Mouse (Mus musculus): ENCODE measurements around the gene Dab2ip. TPM values are rescaled to one million over a fixed set of nuclear protein-coding genes. Genes with fewer than 3 reads are reported as not detected.

Dab2ip gene
- total and polyA plus RNA-seq, 3 experiments, result 4.9 to 15.6 (median 7.8) TPM

DNA sequence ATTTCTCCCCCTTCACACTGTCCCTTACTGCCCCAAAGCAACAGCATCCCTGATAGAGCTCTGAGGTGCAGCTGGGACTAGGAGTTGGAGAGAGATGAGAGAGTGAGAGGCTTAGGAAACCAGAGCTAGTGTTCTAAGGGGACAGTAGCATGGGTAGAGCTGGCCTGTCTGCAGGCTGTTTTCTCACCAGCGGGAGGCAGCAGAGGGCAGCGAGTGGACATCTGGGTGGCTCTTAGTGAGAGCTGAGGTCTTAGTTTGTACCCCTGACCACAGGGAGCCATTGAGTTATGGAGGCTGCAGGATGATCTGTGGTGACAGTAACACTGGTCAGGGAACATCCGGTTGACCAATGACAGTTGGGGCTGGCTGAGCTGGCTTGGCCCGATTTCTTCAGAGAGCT is 91.6 kb downstream of the Dab2ip start:
- Histone ChIP-seq H3K4me3 (replicated peaks in 1 of 3; ENCODE audit: low read depth in 2 of 3, low read length in 2 of 3, poor library complexity in 1 of 3) (no peak overlapping the region), H3K27ac (ENCODE audit: insufficient read depth, low read depth) (no peak overlapping the region), H3K4me2 (ENCODE audit: insufficient read depth, low read depth, poor library complexity, severe bottlenecking) (no peak overlapping the region), H3K4me1 (ENCODE audit: control insufficient read depth in 1 of 2, insufficient read depth in 2 of 2) (peaks cover 8 to 33% of the 10 kb centered on the region in 2 experiments), H3K79me2 (replicated peaks; ENCODE audit: control insufficient read depth, extremely low read depth, insufficient read depth, poor library complexity, severe bottlenecking) (no peaks in the 10 kb centered on the region), H3K36me3 (replicated peaks in 1 of 2; ENCODE audit: control insufficient read depth in 1 of 2, insufficient read depth in 1 of 2, low read length in 1 of 2) (peaks cover 2 to 20% of the 10 kb centered on the region in 2 experiments), H3K9me3 (replicated peaks; ENCODE audit: low read length) (no peaks in the 10 kb centered on the region), H3K27me3 (replicated peaks) (no peaks in the 10 kb centered on the region), H3K9ac (ENCODE audit: insufficient read depth, low read depth) (no peak overlapping the region)
- dilution Hi-C loops (cut with MboI; ENCODE audit: extremely low pct_ligation_motif_present, extremely low pct_unique_long_range_greater_than_20kb, low sequenced_read_pairs), result no loop called here
- in situ Hi-C loops (cut with MboI; ENCODE audit: low pct_ligation_motif_present, low pct_unique_long_range_greater_than_20kb, low sequenced_read_pairs), result loop anchor here (5.0 kb wide), 3 partner anchors 83 to 258 kb away; no protein-coding TSS in a partner anchor
- DNase-seq (ENCODE audit: extremely low read depth), result peak; percentile 62
- TF ChIP-seq CTCF (conservative IDR thresholded peaks at IDR 0.05 in 1 of 2, IDR thresholded peaks at IDR 0.05 in 1 of 2; ENCODE audit: low read depth in 2 of 2, low read length in 2 of 2), result peak; percentile 68 to 97
- 0 out of 2 replicates have a peak, but pooled peaks have one; percentile 23 for TF ChIP-seq SIN3A (IDR thresholded peaks at IDR 0.05; ENCODE audit: low read length)
- TF ChIP-seq TBP (conservative IDR thresholded peaks at IDR 0.05; ENCODE audit: low read depth, low read length), result no peak
- no peak for TF ChIP-seq IRF4 (IDR thresholded peaks at IDR 0.05; ENCODE audit: low read depth, low read length)
- peak; percentile 99 for TF ChIP-seq SMC3 (IDR thresholded peaks at IDR 0.05; ENCODE audit: low read depth, low read length)
- peak; percentile 49; the same call in 1 of the 2 replicates for TF ChIP-seq NELFE (IDR thresholded peaks at IDR 0.05; ENCODE audit: low read depth, low read length)
- TF ChIP-seq RAD21 (IDR thresholded peaks at IDR 0.05; ENCODE audit: low read depth, low read length), result peak; percentile 98
- TF ChIP-seq MEF2A (IDR thresholded peaks at IDR 0.05; ENCODE audit: borderline replicate concordance, low read depth, low read length), result peak; percentile 47; the same call in 1 of the 2 replicates
- TF ChIP-seq TCF12 (IDR thresholded peaks at IDR 0.05; ENCODE audit: low read depth, low read length), result 0 out of 2 replicates have a peak, but pooled peaks have one; percentile 29
- TF ChIP-seq ZMIZ1 (IDR thresholded peaks at IDR 0.05; ENCODE audit: low read depth, low read length), result no peak
- TF ChIP-seq MYC (IDR thresholded peaks at IDR 0.05; ENCODE audit: low read depth, low read length), result peak; percentile 46; the same call in 1 of the 2 replicates
- TF ChIP-seq ZC3H11A (IDR thresholded peaks at IDR 0.05; ENCODE audit: low read depth, low read length), result peak; percentile 98
- TF ChIP-seq ETS1 (conservative IDR thresholded peaks at IDR 0.05; ENCODE audit: low read depth, low read length), result no peak
- no peak for TF ChIP-seq EP300 (IDR thresholded peaks at IDR 0.05; ENCODE audit: low read length)
- no peak for TF ChIP-seq MAX (IDR thresholded peaks at IDR 0.05; ENCODE audit: low read length)
- peak; percentile 34; the same call in 1 of the 2 replicates for TF ChIP-seq MAZ (IDR thresholded peaks at IDR 0.05; ENCODE audit: low read depth, low read length)
- TF ChIP-seq JUN (IDR thresholded peaks at IDR 0.05; ENCODE audit: insufficient read depth, low read depth, low read length), result no peak
- TF ChIP-seq ELF1 (IDR thresholded peaks at IDR 0.05; ENCODE audit: low read depth, low read length), result no peak
- no peak for TF ChIP-seq KAT2A (IDR thresholded peaks at IDR 0.05; ENCODE audit: insufficient replicate concordance, low read length)

DNA sequence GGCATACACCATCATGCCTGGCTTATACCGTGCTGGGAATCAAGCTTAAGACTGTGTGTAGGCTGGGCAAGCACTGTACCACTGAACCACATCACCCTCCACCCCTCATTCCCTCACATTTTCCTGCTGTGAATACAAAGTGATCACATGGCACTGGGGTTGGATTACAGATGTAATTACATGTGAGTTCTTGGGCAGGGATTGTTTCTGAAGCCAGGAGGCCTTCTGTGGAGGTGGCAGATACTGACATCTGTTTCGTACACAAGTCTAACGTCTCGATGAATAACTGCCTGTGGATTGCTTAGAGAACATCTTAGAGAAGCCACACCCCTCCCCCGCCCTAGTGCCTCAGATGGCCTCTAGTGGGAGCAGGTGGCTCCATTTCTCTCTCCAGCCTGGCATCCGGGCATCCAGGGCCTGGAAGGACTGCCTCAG is 93.2 kb downstream of the Dab2ip start:
- peak; percentile 82 for TF ChIP-seq CHD2 (IDR thresholded peaks at IDR 0.05; ENCODE audit: low read length)
- peak; percentile 48 for TF ChIP-seq SMC3 (IDR thresholded peaks at IDR 0.05; ENCODE audit: low read depth, low read length)
- TF ChIP-seq RAD21 (IDR thresholded peaks at IDR 0.05; ENCODE audit: low read depth, low read length), result peak; percentile 45
- peak in 1 of 2 experiments; percentile 57; a peak in 2 of 4 replicates for TF ChIP-seq CTCF (conservative IDR thresholded peaks at IDR 0.05 in 1 of 2, IDR thresholded peaks at IDR 0.05 in 1 of 2; ENCODE audit: low read depth in 2 of 2, low read length in 2 of 2)
- no peak for TF ChIP-seq KAT2A (IDR thresholded peaks at IDR 0.05; ENCODE audit: insufficient replicate concordance, low read length)
- TF ChIP-seq MEF2A (IDR thresholded peaks at IDR 0.05; ENCODE audit: borderline replicate concordance, low read depth, low read length), result no peak
- peaks cover 0 to 14% of the 10 kb centered on the region in 2 experiments for H3K36me3 ChIP-seq (replicated peaks in 1 of 2; ENCODE audit: control insufficient read depth in 1 of 2, insufficient read depth in 1 of 2, low read length in 1 of 2)
- DNase-seq (ENCODE audit: extremely low read depth), result no peak
- H3K9me3 ChIP-seq (replicated peaks; ENCODE audit: low read length), result no peaks in the 10 kb centered on the region
- H3K9ac ChIP-seq (ENCODE audit: insufficient read depth, low read depth), result no peak overlapping the region
- in situ Hi-C loops (cut with MboI; ENCODE audit: low pct_ligation_motif_present, low pct_unique_long_range_greater_than_20kb, low sequenced_read_pairs) (loop anchor here (5.0 kb wide), 2 partner anchors 81 to 256 kb away; no protein-coding TSS in a partner anchor), dilution Hi-C loops (cut with MboI; ENCODE audit: extremely low pct_ligation_motif_present, extremely low pct_unique_long_range_greater_than_20kb, low sequenced_read_pairs) (no loop called here)
- H3K4me3 ChIP-seq (replicated peaks in 1 of 3; ENCODE audit: low read depth in 2 of 3, low read length in 2 of 3, poor library complexity in 1 of 3), result no peak overlapping the region
- no peaks in the 10 kb centered on the region for H3K79me2 ChIP-seq (replicated peaks; ENCODE audit: control insufficient read depth, extremely low read depth, insufficient read depth, poor library complexity, severe bottlenecking)
- H3K4me2 ChIP-seq (ENCODE audit: insufficient read depth, low read depth, poor library complexity, severe bottlenecking), result no peak overlapping the region
- no peak overlapping the region for H3K27ac ChIP-seq (ENCODE audit: insufficient read depth, low read depth)
- H3K4me1 ChIP-seq (ENCODE audit: control insufficient read depth in 1 of 2, insufficient read depth in 2 of 2), result peaks cover 8 to 33% of the 10 kb centered on the region in 2 experiments
- H3K27me3 ChIP-seq (replicated peaks), result no peaks in the 10 kb centered on the region
